Mouse (Mus musculus): ENCODE results near the gene Fam69a. TPM values are rescaled to one million over a fixed set of nuclear protein-coding genes. Genes with fewer than 3 reads are reported as not detected.

Gene Fam69a
- polyA plus RNA-seq, 1 experiment from 2014 or later = 22.6 TPM

DNA sequence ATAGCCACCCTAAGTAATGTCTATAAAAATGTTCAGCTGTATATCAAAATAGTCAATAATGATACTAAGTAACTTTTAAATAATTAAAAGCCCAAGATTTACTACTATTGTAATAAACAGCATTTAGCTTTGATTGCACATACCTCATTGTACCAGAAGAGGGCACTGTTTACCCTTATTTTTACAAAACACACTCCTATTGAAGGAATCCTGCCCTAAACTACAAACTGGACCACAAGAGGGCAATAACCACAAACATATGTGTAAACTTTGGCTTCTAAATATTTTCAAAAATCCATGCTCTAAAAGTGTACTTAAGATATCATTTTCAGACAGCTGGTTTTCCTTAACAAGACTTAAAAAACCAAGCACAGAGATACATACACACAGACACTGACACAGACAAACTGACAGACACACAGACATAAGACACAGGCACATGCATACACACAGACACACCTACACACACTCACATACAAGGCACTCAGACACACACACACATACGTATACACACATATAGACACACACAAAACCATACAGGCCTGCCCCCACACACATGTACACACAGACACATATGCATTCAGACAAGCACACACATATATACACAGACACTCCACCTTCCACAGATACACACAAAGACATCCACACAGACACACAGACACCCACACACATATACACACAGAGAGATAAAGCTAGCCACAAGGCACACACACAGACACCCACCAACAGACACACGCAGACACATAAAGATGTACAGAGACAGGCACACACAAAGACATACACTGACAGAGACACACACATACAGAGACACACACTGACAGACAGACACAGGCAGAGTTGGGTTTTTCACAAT lies 65.3 kb downstream of the Fam69a start:
- H3K27ac ChIP-seq (ENCODE audit: low read depth) = no peak overlapping the region
- no peaks in the 10 kb centered on the region for H3K36me3 ChIP-seq (ENCODE audit: insufficient read depth)
- no peaks in the 10 kb centered on the region for H3K9me3 ChIP-seq (ENCODE audit: low read depth, low read length)
- H3K9ac ChIP-seq = no peak overlapping the region
- DNase-seq = peak; percentile 94
- H3K4me3 ChIP-seq (ENCODE audit: low read depth, low read length) = no peak overlapping the region
- H3K4me1 ChIP-seq (ENCODE audit: insufficient read depth) = no peaks in the 10 kb centered on the region
- ATAC-seq (ENCODE audit: insufficient read depth) = peak; percentile 69
- no peaks in the 10 kb centered on the region for H3K27me3 ChIP-seq (ENCODE audit: insufficient read depth, low read length)
- WGBS = 73% methylated on average over 2 of the region's 2 CpGs
- no peak overlapping the region for H3K4me2 ChIP-seq
- TF ChIP-seq CTCF (IDR thresholded peaks at IDR 0.05; ENCODE audit: low read depth) = peak; percentile 87

- no peak overlapping the region for H3K27ac ChIP-seq (ENCODE audit: low read depth)
- no peak for DNase-seq
- 41% methylated on average over 4 of the region's 4 CpGs for WGBS
- no peaks in the 10 kb centered on the region for H3K36me3 ChIP-seq (ENCODE audit: insufficient read depth)
- ATAC-seq (ENCODE audit: insufficient read depth) = no peak
- no peak overlapping the region for H3K9ac ChIP-seq
- H3K4me2 ChIP-seq = no peak overlapping the region
- H3K27me3 ChIP-seq (ENCODE audit: insufficient read depth, low read length) = no peaks in the 10 kb centered on the region
- H3K9me3 ChIP-seq (ENCODE audit: low read depth, low read length) = no peaks in the 10 kb centered on the region
- no peak for TF ChIP-seq CTCF (IDR thresholded peaks at IDR 0.05; ENCODE audit: low read depth)
- no peak overlapping the region for H3K4me3 ChIP-seq (ENCODE audit: low read depth, low read length)
- no peaks in the 10 kb centered on the region for H3K4me1 ChIP-seq (ENCODE audit: insufficient read depth)
Measured at GRCm38 (mm10) chr5:107915280-107915679, 71.6 kb downstream of the Fam69a start.

- no peak for ATAC-seq (ENCODE audit: insufficient read depth)
- WGBS = 82% methylated on average over 5 of the region's 5 CpGs
- no peak for DNase-seq
- Histone ChIP-seq H3K4me2 (no peak overlapping the region), H3K4me3 (ENCODE audit: low read depth, low read length) (no peak overlapping the region), H3K9ac (no peak overlapping the region), H3K9me3 (ENCODE audit: low read depth, low read length) (no peaks in the 10 kb centered on the region), H3K27ac (ENCODE audit: low read depth) (no peak overlapping the region), H3K36me3 (ENCODE audit: insufficient read depth) (peaks cover 40% of the 10 kb centered on the region), H3K4me1 (ENCODE audit: insufficient read depth) (no peaks in the 10 kb centered on the region), H3K27me3 (ENCODE audit: insufficient read depth, low read length) (no peaks in the 10 kb centered on the region)
- no peak for TF ChIP-seq CTCF (IDR thresholded peaks at IDR 0.05; ENCODE audit: low read depth)
Measured at GRCm38 (mm10) chr5:107911012-107911411, 75.9 kb downstream of the Fam69a start.

DNA sequence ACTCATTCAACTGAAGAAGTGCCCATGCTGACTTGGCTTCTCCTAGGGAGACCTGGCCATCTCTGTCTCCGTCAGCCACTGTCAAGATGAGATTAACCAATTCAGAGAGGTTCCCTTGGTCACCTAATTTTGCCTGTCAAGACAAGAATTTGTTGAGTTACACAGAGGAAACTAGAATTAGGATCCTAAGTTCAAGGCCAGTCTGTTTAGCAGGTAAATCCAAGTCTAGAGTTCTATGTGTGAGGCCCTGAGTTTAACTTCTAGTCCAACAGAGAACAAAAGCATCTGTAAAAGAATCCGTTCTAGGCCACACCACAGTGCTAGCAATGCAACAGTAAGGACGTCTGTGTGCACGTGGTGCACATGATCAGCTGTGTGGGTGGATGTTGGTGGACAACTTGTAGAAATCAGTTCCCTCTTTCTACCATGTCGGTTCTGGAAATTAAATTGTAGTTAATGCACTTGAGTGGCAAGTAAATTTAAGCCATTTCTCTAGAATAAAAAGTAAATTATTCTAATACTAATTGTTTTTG lies 76.7 kb downstream of the Fam69a start:
- no peak for DNase-seq
- H3K36me3 ChIP-seq (ENCODE audit: insufficient read depth) = peaks cover 49% of the 10 kb centered on the region
- H3K4me1 ChIP-seq (ENCODE audit: insufficient read depth) = no peaks in the 10 kb centered on the region
- H3K9me3 ChIP-seq (ENCODE audit: low read depth, low read length) = no peaks in the 10 kb centered on the region
- H3K9ac ChIP-seq = no peak overlapping the region
- no peaks in the 10 kb centered on the region for H3K27me3 ChIP-seq (ENCODE audit: insufficient read depth, low read length)
- no peak for ATAC-seq (ENCODE audit: insufficient read depth)
- H3K27ac ChIP-seq (ENCODE audit: low read depth) = no peak overlapping the region
- no peak for TF ChIP-seq CTCF (IDR thresholded peaks at IDR 0.05; ENCODE audit: low read depth)
- no peak overlapping the region for H3K4me2 ChIP-seq
- 65% methylated on average over 5 of the region's 5 CpGs for WGBS
- no peak overlapping the region for H3K4me3 ChIP-seq (ENCODE audit: low read depth, low read length)

GRCm38 (mm10) chr5:107909668-107910067 lies 77.2 kb downstream of the Fam69a start:
- no peak overlapping the region for H3K27ac ChIP-seq (ENCODE audit: low read depth)
- no peaks in the 10 kb centered on the region for H3K9me3 ChIP-seq (ENCODE audit: low read depth, low read length)
- no peak overlapping the region for H3K4me3 ChIP-seq (ENCODE audit: low read depth, low read length)
- H3K4me2 ChIP-seq = no peak overlapping the region
- ATAC-seq (ENCODE audit: insufficient read depth) (no peak), DNase-seq (no peak)
- H3K9ac ChIP-seq = no peak overlapping the region
- WGBS = 85% methylated on average over 3 of the region's 3 CpGs
- no peaks in the 10 kb centered on the region for H3K27me3 ChIP-seq (ENCODE audit: insufficient read depth, low read length)
- no peak for TF ChIP-seq CTCF (IDR thresholded peaks at IDR 0.05; ENCODE audit: low read depth)
- no peaks in the 10 kb centered on the region for H3K4me1 ChIP-seq (ENCODE audit: insufficient read depth)
- peaks cover 54% of the 10 kb centered on the region for H3K36me3 ChIP-seq (ENCODE audit: insufficient read depth)

DNA sequence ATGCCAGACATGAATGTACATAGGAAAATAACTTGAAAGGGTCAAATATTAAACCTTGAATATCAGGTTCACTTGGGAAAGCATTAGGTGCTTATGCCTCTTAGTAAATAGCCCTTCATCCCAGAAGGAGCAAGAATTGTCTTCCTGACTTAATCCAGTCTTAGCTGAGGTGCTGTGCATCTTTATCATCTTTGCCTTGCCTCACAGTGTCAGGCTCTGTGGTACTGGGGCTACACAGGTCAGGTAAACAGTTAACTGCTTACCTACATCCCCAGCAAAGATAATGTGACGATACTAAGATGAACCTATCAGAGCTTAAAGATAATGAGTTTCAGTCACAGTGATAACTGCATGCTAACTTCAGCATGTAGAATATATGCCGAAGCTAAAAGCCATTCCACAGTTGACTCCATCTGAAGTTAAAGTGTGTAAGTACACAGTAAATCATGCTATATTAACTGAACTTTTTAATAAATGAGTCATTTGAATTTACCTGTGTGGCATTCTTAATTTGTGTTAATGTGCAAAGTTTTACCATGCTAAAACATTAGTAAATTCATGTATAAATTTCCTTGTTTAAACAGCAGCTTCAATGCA lies 78.3 kb downstream of the Fam69a start:
- no peak for ATAC-seq (ENCODE audit: insufficient read depth)
- Histone ChIP-seq H3K27ac (ENCODE audit: low read depth) (no peak overlapping the region), H3K36me3 (ENCODE audit: insufficient read depth) (peaks cover 64% of the 10 kb centered on the region), H3K4me3 (ENCODE audit: low read depth, low read length) (no peak overlapping the region), H3K9ac (no peak overlapping the region), H3K9me3 (ENCODE audit: low read depth, low read length) (no peaks in the 10 kb centered on the region), H3K27me3 (ENCODE audit: insufficient read depth, low read length) (no peaks in the 10 kb centered on the region), H3K4me1 (ENCODE audit: insufficient read depth) (no peaks in the 10 kb centered on the region), H3K4me2 (no peak overlapping the region)
- no peak for DNase-seq
- 84% methylated on average over 2 of the region's 2 CpGs for WGBS
- TF ChIP-seq CTCF (IDR thresholded peaks at IDR 0.05; ENCODE audit: low read depth) = no peak

- WGBS = 75% methylated on average over 3 of the region's 3 CpGs
- no peak overlapping the region for H3K4me3 ChIP-seq (ENCODE audit: low read depth, low read length)
- ATAC-seq (ENCODE audit: insufficient read depth) (no peak), DNase-seq (no peak)
- H3K27ac ChIP-seq (ENCODE audit: low read depth) = no peak overlapping the region
- 0 out of 2 replicates have a peak, but pooled peaks cover 2% of the 10 kb centered on the region for H3K4me1 ChIP-seq (ENCODE audit: insufficient read depth)
- H3K9ac ChIP-seq = no peak overlapping the region
- no peaks in the 10 kb centered on the region for H3K27me3 ChIP-seq (ENCODE audit: insufficient read depth, low read length)
- H3K36me3 ChIP-seq (ENCODE audit: insufficient read depth) = peaks cover 74% of the 10 kb centered on the region
- no peak for TF ChIP-seq CTCF (IDR thresholded peaks at IDR 0.05; ENCODE audit: low read depth)
- H3K9me3 ChIP-seq (ENCODE audit: low read depth, low read length) = no peaks in the 10 kb centered on the region
- no peak overlapping the region for H3K4me2 ChIP-seq
Measured at GRCm38 (mm10) chr5:107904325-107904724, 82.6 kb downstream of the Fam69a start.
